Mouse (Mus musculus) CH12.LX (cell line): ENCODE data around the gene Skp2. TPM values are rescaled to one million over a fixed set of nuclear protein-coding genes. Genes with fewer than 3 reads are reported as not detected.

Experiments
- DNase-seq: peaks from one replicate; pipeline ENCODE4 v3.0.0-alpha.2; 2013; ENCODE audit errors: extremely low read depth
- H3K27ac ChIP-seq: 2 replicates; pipeline ENCODE4 v1.5.1; 2012; ENCODE audit warnings: low read depth, mild to moderate bottlenecking, control low read depth, moderate library complexity; ENCODE audit not compliant: insufficient read depth
- H3K27me3 ChIP-seq: replicated peaks from 2 replicates; pipeline ENCODE3; 2012; ENCODE audit warnings: inconsistent platforms
- H3K36me3 ChIP-seq, 2 experiments: replicated peaks in 1 of 2; 2 replicates each; pipeline versions ENCODE3 to v1.6.1; 2012; ENCODE audit warnings: inconsistent platforms in 1 of 2, low read length in 1 of 2, mild to moderate bottlenecking in 1 of 2, mixed read lengths in 1 of 2, moderate library complexity in 1 of 2; ENCODE audit not compliant: control insufficient read depth in 1 of 2, insufficient read depth in 1 of 2
- H3K4me1 ChIP-seq, 2 experiments: 2 replicates each; pipeline ENCODE4 v1.6.1; 2012; ENCODE audit warnings: inconsistent platforms in 1 of 2, moderate library complexity in 1 of 2; ENCODE audit not compliant: insufficient read depth in 2 of 2, control insufficient read depth in 1 of 2
- H3K4me2 ChIP-seq: 2 replicates; pipeline ENCODE4 v1.6.1; 2012; ENCODE audit warnings: low read depth, mild to moderate bottlenecking, control low read depth; ENCODE audit not compliant: poor library complexity, insufficient read depth, severe bottlenecking
- H3K4me3 ChIP-seq, 3 experiments: fragments of 150-350 bp in 1 of 3; sonication (generic) in 1 of 3; replicated peaks in 1 of 3; 2 replicates each; pipeline versions ENCODE3 to v1.5.1; 2011 to 2012; ENCODE audit warnings: low read depth in 2 of 3, low read length in 2 of 3, mild to moderate bottlenecking in 2 of 3, moderate library complexity in 2 of 3, control low read depth in 1 of 3, improper control_type of control experiment in 1 of 3, inconsistent platforms in 1 of 3, mixed read lengths in 1 of 3; ENCODE audit not compliant: poor library complexity in 1 of 3
- H3K79me2 ChIP-seq: replicated peaks from 2 replicates; pipeline ENCODE4 v1.6.1; 2012; ENCODE audit warnings: mild to moderate bottlenecking, moderate library complexity; ENCODE audit not compliant: control insufficient read depth, poor library complexity, insufficient read depth, severe bottlenecking; ENCODE audit errors: extremely low read depth
- H3K9ac ChIP-seq: 2 replicates; pipeline ENCODE4 v1.6.1; 2012; ENCODE audit warnings: low read depth, mild to moderate bottlenecking, control low read depth, moderate library complexity; ENCODE audit not compliant: insufficient read depth
- H3K9me3 ChIP-seq: replicated peaks from 2 replicates; pipeline ENCODE3; 2012; ENCODE audit warnings: low read length, inconsistent platforms, mixed read lengths
- CHD1 ChIP-seq: IDR thresholded peaks from 2 replicates; pipeline ENCODE4 v1.6.1; 2012; ENCODE audit warnings: low read depth, low read length, improper control_type of control experiment, inconsistent platforms
- CHD2 ChIP-seq: IDR thresholded peaks from 2 replicates; pipeline ENCODE4 v1.6.1; 2011; ENCODE audit warnings: low read length, improper control_type of control experiment
- CTCF ChIP-seq, 2 experiments: IDR thresholded peaks in 1 of 2; conservative IDR thresholded peaks in 1 of 2; 2 replicates each; pipeline ENCODE4 v1.5.1; 2011 to 2012; ENCODE audit warnings: low read depth in 2 of 2, low read length in 2 of 2, improper control_type of control experiment in 1 of 2, inconsistent platforms in 1 of 2, mild to moderate bottlenecking in 1 of 2, moderate library complexity in 1 of 2
- GABPA ChIP-seq: IDR thresholded peaks from 2 replicates; pipeline ENCODE4 v1.6.1; 2012; ENCODE audit warnings: low read depth, low read length, improper control_type of control experiment, inconsistent platforms; ENCODE audit not compliant: insufficient replicate concordance
- HCFC1 ChIP-seq: IDR thresholded peaks from 2 replicates; pipeline ENCODE4 v1.6.1; 2012; ENCODE audit warnings: low read depth, mild to moderate bottlenecking, inconsistent platforms, low read length, improper control_type of control experiment
- IRF4 ChIP-seq: IDR thresholded peaks from 2 replicates; pipeline ENCODE4 v1.6.1; 2014; ENCODE audit warnings: low read depth, mild to moderate bottlenecking, inconsistent platforms, low read length, improper control_type of control experiment
- JUN ChIP-seq: IDR thresholded peaks from 2 replicates; pipeline ENCODE4 v1.6.1; 2011; ENCODE audit warnings: low read depth, mild to moderate bottlenecking, low read length, improper control_type of control experiment, moderate library complexity; ENCODE audit not compliant: insufficient read depth
- JUND ChIP-seq: conservative IDR thresholded peaks from 2 replicates; pipeline ENCODE4 v1.6.1; 2011; ENCODE audit warnings: low read depth, low read length, improper control_type of control experiment
- KAT2A ChIP-seq: IDR thresholded peaks from 2 replicates; pipeline ENCODE4 v1.6.1; 2012; ENCODE audit warnings: low read length, improper control_type of control experiment, inconsistent platforms; ENCODE audit not compliant: insufficient replicate concordance
- MAX ChIP-seq: IDR thresholded peaks from 2 replicates; pipeline ENCODE4 v1.6.1; 2011; ENCODE audit warnings: low read length, improper control_type of control experiment
- MAZ ChIP-seq: IDR thresholded peaks from 2 replicates; pipeline ENCODE4 v1.6.1; 2012; ENCODE audit warnings: low read depth, mild to moderate bottlenecking, inconsistent platforms, low read length, improper control_type of control experiment, moderate library complexity
- MEF2A ChIP-seq: IDR thresholded peaks from 2 replicates; pipeline ENCODE4 v1.6.1; 2014; ENCODE audit warnings: low read depth, mild to moderate bottlenecking, inconsistent platforms, low read length, improper control_type of control experiment, borderline replicate concordance
- MXI1 ChIP-seq: IDR thresholded peaks from 2 replicates; pipeline ENCODE4 v1.6.1; 2011; ENCODE audit warnings: mild to moderate bottlenecking, low read depth, low read length, improper control_type of control experiment
- NRF1 ChIP-seq: IDR thresholded peaks from 2 replicates; pipeline ENCODE4 v1.6.1; 2014; ENCODE audit warnings: low read depth, mild to moderate bottlenecking, inconsistent platforms, low read length, improper control_type of control experiment, moderate library complexity
- PAX5 ChIP-seq: IDR thresholded peaks from 2 replicates; pipeline ENCODE4 v1.6.1; 2012; ENCODE audit warnings: low read length, inconsistent platforms, mixed read lengths
- POLR2AphosphoS2 ChIP-seq: IDR thresholded peaks from 2 replicates; pipeline ENCODE4 v1.6.1; 2011; ENCODE audit warnings: low read depth, low read length, improper control_type of control experiment
- SIN3A ChIP-seq: IDR thresholded peaks from 2 replicates; pipeline ENCODE4 v1.6.1; 2012; ENCODE audit warnings: low read length, improper control_type of control experiment, inconsistent platforms
- SMC3 ChIP-seq: IDR thresholded peaks from 2 replicates; pipeline ENCODE4 v1.6.1; 2011; ENCODE audit warnings: low read depth, low read length, improper control_type of control experiment
- TBP ChIP-seq: conservative IDR thresholded peaks from 2 replicates; pipeline ENCODE4 v1.6.1; 2011; ENCODE audit warnings: low read depth, low read length, improper control_type of control experiment
- USF1 ChIP-seq: IDR thresholded peaks from 2 replicates; pipeline ENCODE4 v1.6.1; 2014; ENCODE audit warnings: low read depth, mild to moderate bottlenecking, inconsistent platforms, low read length, improper control_type of control experiment
- USF2 ChIP-seq: conservative IDR thresholded peaks from 2 replicates; pipeline ENCODE4 v1.6.1; 2011; ENCODE audit warnings: low read depth, low read length, improper control_type of control experiment
- ZKSCAN1 ChIP-seq: IDR thresholded peaks from 2 replicates; pipeline ENCODE4 v1.6.1; 2012; ENCODE audit warnings: low read depth, inconsistent platforms, low read length, improper control_type of control experiment, borderline replicate concordance
- ZNF384 ChIP-seq: IDR thresholded peaks from 2 replicates; pipeline ENCODE4 v1.6.1; 2012; ENCODE audit warnings: low read depth, low read length, improper control_type of control experiment, inconsistent platforms
- dilution Hi-C: fragments of 300-500 bp; cut with MboI; formaldehyde crosslinking; loops from 2 replicates; pipeline ENCODE4 v1.14.3; 2020; ENCODE audit warnings: low sequenced_read_pairs; ENCODE audit not compliant: extremely low pct_unique_long_range_greater_than_20kb, extremely low pct_ligation_motif_present
- in situ Hi-C: fragments of 300-500 bp; cut with MboI; formaldehyde crosslinking; loops from 3 replicates; pipeline ENCODE4 v1.14.3; 2019; ENCODE audit warnings: low sequenced_read_pairs, low pct_ligation_motif_present, low pct_unique_long_range_greater_than_20kb, mixed read lengths
- polyA plus RNA-seq: library from polyadenylated mRNA; unstranded; fragments of >175 nt; gene quantifications from 2 replicates; pipeline ENCODE4 v1.2.1, GENCODE M21; 2012; ENCODE audit warnings: low read depth; ENCODE audit not compliant: insufficient read length
- total RNA-seq, 2 experiments: library from RNA; depleted of rRNA; stranded (reverse); fragments of 300-350 nt in 1 of 2; fragments of >200 nt in 1 of 2; gene quantifications; 2 replicates each; pipeline ENCODE4 v1.2.3; 2012 to 2014

The Skp2 gene
- total and polyA plus RNA-seq, 3 experiments: 14.1 to 23.2 (median 23.1) TPM

GRCm38 (mm10) chr15:9080206-9080605 is 75.0 kb downstream of the Skp2 start:
- TF ChIP-seq CHD1 (no peak), JUN (no peak), MAX (no peak), MEF2A (no peak), TBP (no peak)
- TF ChIP-seq, all 38 proteins: peak for 0
- Histone ChIP-seq H3K9ac (no peak overlapping the region), H3K4me3 (no peak overlapping the region), H3K9me3 (no peaks in the 10 kb centered on the region), H3K4me1 (peaks cover 0 to 14% of the 10 kb centered on the region in 2 experiments; a peak in 2 of 4 replicates), H3K27me3 (no peaks in the 10 kb centered on the region), H3K4me2 (no peak overlapping the region), H3K36me3 (peaks cover 0 to 21% of the 10 kb centered on the region in 2 experiments), H3K79me2 (no peaks in the 10 kb centered on the region), H3K27ac (no peak overlapping the region)
- dilution Hi-C loops (no loop called here), in situ Hi-C loops (no loop called here)
- DNase-seq: no peak

DNA sequence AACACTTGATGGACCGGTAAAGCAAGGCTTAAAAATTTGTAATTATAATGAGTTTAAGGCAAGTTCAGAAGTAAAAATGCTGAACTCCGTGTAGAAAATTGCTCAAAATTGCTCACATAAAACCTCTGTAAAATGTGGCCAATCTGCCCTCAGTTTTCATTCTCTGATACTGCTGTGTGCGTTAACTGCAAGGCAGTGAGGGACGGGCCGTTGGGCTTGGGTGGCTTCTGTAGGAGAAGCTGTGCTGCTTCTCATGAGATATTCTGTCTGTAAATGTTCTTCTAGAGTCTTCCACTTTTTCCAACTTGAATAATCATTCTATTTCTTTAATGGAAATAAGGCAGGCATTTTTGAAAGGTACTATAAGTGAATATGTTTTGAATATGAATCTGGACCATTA is 75.6 kb downstream of the Skp2 start:
- Histone ChIP-seq H3K9ac (no peak overlapping the region), H3K4me2 (no peak overlapping the region), H3K27ac (no peak overlapping the region), H3K79me2 (no peaks in the 10 kb centered on the region), H3K9me3 (no peaks in the 10 kb centered on the region), H3K4me3 (no peak overlapping the region), H3K27me3 (no peaks in the 10 kb centered on the region), H3K4me1 (peaks cover 0 to 20% of the 10 kb centered on the region in 2 experiments; a peak in 2 of 4 replicates), H3K36me3 (peaks cover 0 to 15% of the 10 kb centered on the region in 2 experiments)
- TF ChIP-seq USF2: no peak
- no peak for TF ChIP-seq MEF2A
- no peak for TF ChIP-seq USF1
- no peak for TF ChIP-seq NRF1
- no peak for TF ChIP-seq KAT2A
- no peak for TF ChIP-seq ZKSCAN1
- no peak for TF ChIP-seq GABPA
- no peak for TF ChIP-seq IRF4
- no peak for TF ChIP-seq MAZ
- TF ChIP-seq MXI1: no peak
- TF ChIP-seq HCFC1: no peak
- TF ChIP-seq PAX5: no peak
- TF ChIP-seq JUND: no peak
- TF ChIP-seq CTCF (conservative IDR thresholded peaks at IDR 0.05 in 1 of 2, IDR thresholded peaks at IDR 0.05 in 1 of 2; ENCODE audit: low read depth in 2 of 2, low read length in 2 of 2): no peak
- TF ChIP-seq ZNF384: no peak
- TF ChIP-seq SMC3: no peak
- no peak for TF ChIP-seq POLR2AphosphoS2
- TF ChIP-seq TBP: no peak
- no peak for TF ChIP-seq SIN3A
- no peak for TF ChIP-seq CHD2
- dilution Hi-C loops (no loop called here), in situ Hi-C loops (no loop called here)
- no peak for DNase-seq
